Mouse (Mus musculus): Measurements from ENCODE around the gene Oaz2. TPM values are rescaled to one million over a fixed set of nuclear protein-coding genes. Genes with fewer than 3 reads are reported as not detected.

Gene Oaz2
- total RNA-seq (2021) = 100 to 1,000 TPM; 223 to 247 TPM
- long read RNA-seq, experiment 1, partial matches to known transcripts = 12 of 590 reads
- long read RNA-seq, experiment 1, other reads (novel, unspliced or antisense) = 577 of 590 reads
- long read RNA-seq, experiment 2, partial matches to known transcripts = 17 of 400 reads
- long read RNA-seq, experiment 2, other reads (novel, unspliced or antisense) = 381 of 400 reads

GRCm38 (mm10) chr9:65667701-65668100 is at the start of gene Oaz2:
Gene Oaz2 (plus strand): TSS chr9:65668001.
- no peak for DNase-seq (ENCODE audit: low spot score)

GRCm38 (mm10) chr9:65619311-65619710 is 48.5 kb upstream of the Oaz2 start:
- DNase-seq (ENCODE audit: low spot score) = no peak

GRCm38 (mm10) chr9:65621196-65621595 is 46.6 kb upstream of the Oaz2 start:
- DNase-seq (ENCODE audit: low spot score) = no peak

GRCm38 (mm10) chr9:65621666-65622065 is 46.1 kb upstream of the Oaz2 start:
- no peak for DNase-seq (ENCODE audit: low spot score)

- no peak for DNase-seq (ENCODE audit: low spot score)
Measured at GRCm38 (mm10) chr9:65622826-65623225, 45.0 kb upstream of the Oaz2 start.

- DNase-seq (ENCODE audit: low spot score) = no peak
Measured at GRCm38 (mm10) chr9:65624266-65624665, 43.5 kb upstream of the Oaz2 start.

- no peak for DNase-seq (ENCODE audit: low spot score)
Measured at GRCm38 (mm10) chr9:65629025-65629766, 38.6 kb upstream of the Oaz2 start, which contains the start of gene Rbpms2. Gene Rbpms2 (plus strand): TSS chr9:65629648.

GRCm38 (mm10) chr9:65629767-65630630 is 37.8 kb upstream of the Oaz2 start:
- DNase-seq (ENCODE audit: low spot score) = peak; percentile 23

GRCm38 (mm10) chr9:65630631-65631353 is 37.0 kb upstream of the Oaz2 start:
- no peak for DNase-seq (ENCODE audit: low spot score)

GRCm38 (mm10) chr9:65631354-65632021 is 36.3 kb upstream of the Oaz2 start:
- no peak for DNase-seq (ENCODE audit: low spot score)

GRCm38 (mm10) chr9:65635766-65636165 is 32.0 kb upstream of the Oaz2 start:
- no peak for DNase-seq (ENCODE audit: low spot score)

GRCm38 (mm10) chr9:65636926-65637325 is 30.9 kb upstream of the Oaz2 start:
- DNase-seq (ENCODE audit: low spot score) = no peak

- no peak for DNase-seq (ENCODE audit: low spot score)
Measured at GRCm38 (mm10) chr9:65639065-65639464, 28.7 kb upstream of the Oaz2 start.

GRCm38 (mm10) chr9:65640838-65641410 is 26.9 kb upstream of the Oaz2 start:
- DNase-seq (ENCODE audit: low spot score) = no peak

- DNase-seq (ENCODE audit: low spot score) = no peak
Measured at GRCm38 (mm10) chr9:65641446-65642052, 26.3 kb upstream of the Oaz2 start.

- no peak for DNase-seq (ENCODE audit: low spot score)
Measured at GRCm38 (mm10) chr9:65642546-65642945, 25.3 kb upstream of the Oaz2 start.

- no peak for DNase-seq (ENCODE audit: low spot score)
Measured at GRCm38 (mm10) chr9:65644960-65645359, 22.8 kb upstream of the Oaz2 start.

- DNase-seq (ENCODE audit: low spot score) = peak; percentile 12
Measured at GRCm38 (mm10) chr9:65645984-65646383, 21.8 kb upstream of the Oaz2 start.

- DNase-seq (ENCODE audit: low spot score) = no peak
Measured at GRCm38 (mm10) chr9:65646782-65647181, 21.0 kb upstream of the Oaz2 start.

- DNase-seq (ENCODE audit: low spot score) = no peak
Measured at GRCm38 (mm10) chr9:65648730-65649129, 19.1 kb upstream of the Oaz2 start.

Data from gastrocnemius, adult 18-20 months (tissue).